In genomic region chr5:112282123-112282779, GRCm38 (mm10) we compare ENCODE assay signal across 11 mouse cellular contexts. TPM values are rescaled to one million over a fixed set of nuclear protein-coding genes. Genes with fewer than 3 reads are reported as not detected.
DNase-seq lines count a peak whose midpoint lies in the region; ATAC-seq and TF ChIP-seq lines count a peak whose summit lies in the region.
"Had no signal": no experiment of that assay in that cellular context is flagged by ENCODE, and none has a peak within 500 bp of the region (broad histone marks: within the 10 kb centered on the region; RNA-seq: fewer than 3 reads in every experiment).

No protein-coding gene starts in this region.

- H3K4me2 ChIP-seq in kidney, embryonic 15.5 days = no peak overlapping the region
- no peak overlapping the region for H3K4me2 ChIP-seq in intestine, postnatal 0 days (replicated peaks; ENCODE audit: low read depth)
- H3K4me2 ChIP-seq: embryonic facial prominence, embryonic 15.5 days had no signal

- no peak overlapping the region for H3K4me3 ChIP-seq in kidney, embryonic 15.5 days (replicated peaks)
- peak overlapping the region; percentile 13; the same call in 1 of the 2 replicates for H3K4me3 ChIP-seq in E14TG2a.4 (replicated peaks; ENCODE audit: low read length)
- no peak overlapping the region for H3K4me3 ChIP-seq in intestine, postnatal 0 days (ENCODE audit: low read depth, low read length)
- H3K4me3 ChIP-seq: embryonic facial prominence, embryonic 15.5 days; left cerebral cortex, adult 2 months had no signal

- H3K9ac ChIP-seq in kidney, embryonic 15.5 days = no peak overlapping the region
- no peak overlapping the region for H3K9ac ChIP-seq in intestine, postnatal 0 days (ENCODE audit: low read depth, low read length)
- H3K9ac ChIP-seq: embryonic facial prominence, embryonic 15.5 days had no signal

- H3K4me1 ChIP-seq in kidney, embryonic 15.5 days = peaks cover 89% of the 10 kb centered on the region
- peaks cover 98% of the 10 kb centered on the region for H3K4me1 ChIP-seq in E14TG2a.4 (replicated peaks; ENCODE audit: low read depth, low read length)
- H3K4me1 ChIP-seq in intestine, postnatal 0 days (replicated peaks; ENCODE audit: control insufficient read depth, insufficient read depth, low read length) = peaks cover 6% of the 10 kb centered on the region; the same call in 1 of the 2 replicates

- DNase-seq in kidney, adult 11 months = no peak
- peak; percentile 48 for DNase-seq in 3134 (ENCODE audit: extremely low read depth, insufficient read length, low spot score)
- no peak for DNase-seq in gastrocnemius, postnatal 10 days
- no peak for DNase-seq in spleen, postnatal 36 days (ENCODE audit: low spot score in 2 of 2)
- DNase-seq: adrenal gland, adult 8-10 months had no signal

- 71% methylated on average over 6 of the region's 6 CpGs for WGBS in kidney, embryonic 15.5 days
- WGBS in intestine, postnatal 0 days = 60% methylated on average over 6 of the region's 6 CpGs

- H3K9me3 ChIP-seq in kidney, embryonic 15.5 days (replicated peaks) = no peaks in the 10 kb centered on the region
- H3K9me3 ChIP-seq in E14TG2a.4 (ENCODE audit: low read length) = no peaks in the 10 kb centered on the region
- H3K9me3 ChIP-seq in intestine, postnatal 0 days (ENCODE audit: control insufficient read depth) = no peaks in the 10 kb centered on the region
- H3K9me3 ChIP-seq: embryonic facial prominence, embryonic 15.5 days had no signal

- no peak for ATAC-seq in kidney, embryonic 15.5 days (replicated peaks; ENCODE audit: low FRiP score)
- ATAC-seq in intestine, postnatal 0 days = no peak

- H3K27ac ChIP-seq in kidney, embryonic 15.5 days = peak overlapping the region; percentile 61
- 0 out of 2 replicates have a peak overlapping the region, but pooled peaks have one; percentile 4 for H3K27ac ChIP-seq in intestine, postnatal 0 days (ENCODE audit: low read depth, low read length)
- H3K27ac ChIP-seq: left cerebral cortex, adult 2 months had no signal

- no peak for TF ChIP-seq CTCF in E14TG2a.4 (conservative IDR thresholded peaks at IDR 0.05; ENCODE audit: low read length)
- no peak for TF ChIP-seq CTCF in intestine, postnatal 0 days (IDR thresholded peaks at IDR 0.05; ENCODE audit: low read depth)

- no peaks in the 10 kb centered on the region for H3K27me3 ChIP-seq in kidney, embryonic 15.5 days
- H3K27me3 ChIP-seq in E14TG2a.4 (ENCODE audit: insufficient read depth, low read length) = no peaks in the 10 kb centered on the region
- H3K27me3 ChIP-seq in intestine, postnatal 0 days (replicated peaks; ENCODE audit: control insufficient read depth, insufficient read depth, low read length) = no peaks in the 10 kb centered on the region
- H3K27me3 ChIP-seq: embryonic facial prominence, embryonic 15.5 days had no signal

- H3K36me3 ChIP-seq in kidney, embryonic 15.5 days = 0 out of 2 replicates have a peak, but pooled peaks cover 3% of the 10 kb centered on the region
- peaks cover 4% of the 10 kb centered on the region; the same call in 1 of the 2 replicates for H3K36me3 ChIP-seq in E14TG2a.4 (ENCODE audit: insufficient read depth, low read length)
- no peaks in the 10 kb centered on the region for H3K36me3 ChIP-seq in intestine, postnatal 0 days (ENCODE audit: control insufficient read depth, insufficient read depth)
- H3K36me3 ChIP-seq: embryonic facial prominence, embryonic 15.5 days had no signal

RNA-seq across cellular contexts. Expression of gene Tpst2, which starts 5.8 kb away (rescaled TPM):
- polyA plus RNA-seq in kidney, embryonic 15.5 days (2015; fragmentation: Nextera tagmentation; extraction: Ambion mirVana) = 53.4 and 60.0 TPM in 2 replicates
- polyA plus RNA-seq in intestine, postnatal 0 days (2015; fragmentation: Nextera tagmentation; extraction: Ambion mirVana) = 45.3 and 48.4 TPM in 2 replicates
- total RNA-seq in gastrocnemius, postnatal 10 days (2021) = 10 to 100 TPM; 21.5 to 23.6 TPM

RNA-seq across cellular contexts. Expression of gene Crybb1, which starts 26.6 kb away (rescaled TPM):
- polyA plus RNA-seq in kidney, embryonic 15.5 days (2015; fragmentation: Nextera tagmentation; extraction: Ambion mirVana) = 2.1 and 2.4 TPM in 2 replicates
- polyA plus RNA-seq in intestine, postnatal 0 days (2015; fragmentation: Nextera tagmentation; extraction: Ambion mirVana) = 0.22 and 0.34 TPM in 2 replicates
- total RNA-seq in gastrocnemius, postnatal 10 days (2021) = 1 to 10 TPM; 1.4 to 1.7 TPM
- total RNA-seq: megakaryocyte progenitor cell, adult 5-6 weeks had no signal

RNA-seq across cellular contexts. Expression of gene Cryba4, which starts 29.9 kb away (rescaled TPM):
- 0.99 and 1.1 TPM in 2 replicates for polyA plus RNA-seq in kidney, embryonic 15.5 days (2015; fragmentation: Nextera tagmentation; extraction: Ambion mirVana)
- 1.1 and 1.3 TPM in 2 replicates for polyA plus RNA-seq in intestine, postnatal 0 days (2015; fragmentation: Nextera tagmentation; extraction: Ambion mirVana)
- under 1 TPM; 0.33 to 0.61 TPM for total RNA-seq in gastrocnemius, postnatal 10 days (2021)
- total RNA-seq: megakaryocyte progenitor cell, adult 5-6 weeks had no signal

RNA-seq across cellular contexts. Expression of gene Tfip11, which starts 43.9 kb away (rescaled TPM):
- polyA plus RNA-seq in kidney, embryonic 15.5 days (2015; fragmentation: Nextera tagmentation; extraction: Ambion mirVana) = 30.5 and 33.8 TPM in 2 replicates
- 13.6 and 14.3 TPM in 2 replicates for polyA plus RNA-seq in intestine, postnatal 0 days (2015; fragmentation: Nextera tagmentation; extraction: Ambion mirVana)
- total RNA-seq in gastrocnemius, postnatal 10 days (2021) = 10 to 100 TPM; 14.8 to 15.9 TPM
